Mouse (Mus musculus) splenic B cell, adult 2 months (primary cell): ENCODE measurements at regions not wholly inside any gene's neighbourhood (a gene's known extent, or its start where the extent isn't known, plus 50 kb on each side); places are given as distances from the start of the nearest gene placed in this dataset.
"Not testable (repeated sequence)": the region's sequence is repeated elsewhere in the genome, so short reads cannot be mapped to it uniquely, and the experiment has no call there.

Experiments used
- DNase-seq: peaks from one replicate; pipeline ENCODE4 v3.0.0-alpha.2; 2011; ENCODE audit warnings: low read depth, low spot score
- H3K27me3 ChIP-seq: 2 replicates; pipeline ENCODE4 v1.6.1; 2012; ENCODE audit warnings: mild to moderate bottlenecking, low read length, moderate library complexity, mixed read lengths; ENCODE audit not compliant: control insufficient read depth, poor library complexity, insufficient read depth, severe bottlenecking
- H3K36me3 ChIP-seq: 2 replicates; pipeline ENCODE4 v1.6.1; 2012; ENCODE audit warnings: mild to moderate bottlenecking, low read length, moderate library complexity, mixed read lengths; ENCODE audit not compliant: control insufficient read depth, poor library complexity, insufficient read depth, severe bottlenecking

GRCm38 (mm10) chr3:130819837-130820098 lies 89.6 kb upstream of the Rpl34 start:
- no peak for DNase-seq
- Histone ChIP-seq H3K27me3 (no peaks in the 10 kb centered on the region), H3K36me3 (no peaks in the 10 kb centered on the region)

GRCm38 (mm10) chr3:130819031-130819836 lies 89.0 kb upstream of the Rpl34 start:
- Histone ChIP-seq H3K36me3 (no peaks in the 10 kb centered on the region), H3K27me3 (no peaks in the 10 kb centered on the region)
- DNase-seq: no peak

GRCm38 (mm10) chr3:130818467-130819030 lies 88.4 kb upstream of the Rpl34 start:
- no peaks in the 10 kb centered on the region for H3K36me3 ChIP-seq
- peak; percentile 89 for DNase-seq

GRCm38 (mm10) chr3:130809696-130810665 lies 79.8 kb upstream of the Rpl34 start:
- no peaks in the 10 kb centered on the region for H3K27me3 ChIP-seq
- no peaks in the 10 kb centered on the region for H3K36me3 ChIP-seq
- DNase-seq: peak; percentile 83

More at GRCm38 (mm10) chr3:130818467-130819030, 88.4 kb upstream of the Rpl34 start:
- H3K27me3 ChIP-seq: no peaks in the 10 kb centered on the region

GRCm38 (mm10) chr3:130805345-130805744 lies 75.1 kb upstream of the Rpl34 start:
- H3K36me3 ChIP-seq: no peaks in the 10 kb centered on the region
- DNase-seq: no peak
- no peaks in the 10 kb centered on the region for H3K27me3 ChIP-seq

- H3K36me3 ChIP-seq: no peaks in the 10 kb centered on the region
- no peaks in the 10 kb centered on the region for H3K27me3 ChIP-seq
- DNase-seq: no peak
These were observed 74.1 kb upstream of the Rpl34 start for GRCm38 (mm10) chr3:130804327-130804662.

- Histone ChIP-seq H3K36me3 (no peaks in the 10 kb centered on the region), H3K27me3 (no peaks in the 10 kb centered on the region)
- DNase-seq: peak; percentile 28
These were observed 73.6 kb upstream of the Rpl34 start for GRCm38 (mm10) chr3:130803591-130804326.

GRCm38 (mm10) chr3:130800016-130800415 lies 69.8 kb upstream of the Rpl34 start:
- no peaks in the 10 kb centered on the region for H3K27me3 ChIP-seq
- no peaks in the 10 kb centered on the region for H3K36me3 ChIP-seq
- no peak for DNase-seq

- H3K27me3 ChIP-seq, DNase-seq, H3K36me3 ChIP-seq: not testable (repeated sequence)
These were observed 67.8 kb upstream of the Rpl34 start for GRCm38 (mm10) chr3:130797956-130798355.

GRCm38 (mm10) chr3:130796531-130796930 lies 66.3 kb upstream of the Rpl34 start:
- DNase-seq: peak; percentile 76
- H3K27me3 ChIP-seq: no peaks in the 10 kb centered on the region
- no peaks in the 10 kb centered on the region for H3K36me3 ChIP-seq

GRCm38 (mm10) chr3:130795396-130795795 lies 65.2 kb upstream of the Rpl34 start:
- no peaks in the 10 kb centered on the region for H3K36me3 ChIP-seq
- DNase-seq: no peak
- H3K27me3 ChIP-seq: no peaks in the 10 kb centered on the region

GRCm38 (mm10) chr3:130794142-130794925 lies 64.1 kb upstream of the Rpl34 start:
- H3K36me3 ChIP-seq: no peaks in the 10 kb centered on the region
- peak; percentile 62 for DNase-seq
- H3K27me3 ChIP-seq: no peaks in the 10 kb centered on the region

GRCm38 (mm10) chr3:130780706-130781240 lies 50.6 kb upstream of the Rpl34 start:
- no peak for DNase-seq
- Histone ChIP-seq H3K27me3 (no peaks in the 10 kb centered on the region), H3K36me3 (no peaks in the 10 kb centered on the region)
